Mouse (Mus musculus): ENCODE results near the gene 1500011B03Rik.

GRCm38 (mm10) chr5:114784622-114785165 lies 38.6 kb downstream of the 1500011B03Rik start:
- no peak for TF ChIP-seq GATA1 (IDR thresholded peaks at IDR 0.05; ENCODE audit: borderline replicate concordance, low read length)
- TF ChIP-seq FLI1 (IDR thresholded peaks at IDR 0.05; ENCODE audit: low read length): no peak
